Mouse (Mus musculus) lung, embryonic 16.5 days (tissue): ENCODE measurements at regions not wholly inside any gene's neighbourhood (a gene's known extent, or its start where the extent isn't known, plus 50 kb on each side); places are given as distances from the start of the nearest gene placed in this dataset.

Experiments
- ATAC-seq: fragments of 200-750 bp; cut with Nextera tagmentation; 2 replicates; pipeline ENCODE4 v1.8.0; 2017; ENCODE audit warnings: low read depth, mild to moderate bottlenecking, moderate library complexity
- H3K27ac ChIP-seq: fragments of 300-500 bp; sonication (generic); 2 replicates; pipeline ENCODE4 v1.5.1; 2014; ENCODE audit warnings: mild to moderate bottlenecking, control low read depth, low read length
- H3K27me3 ChIP-seq: fragments of 300-500 bp; sonication (generic); 2 replicates; pipeline ENCODE4 v1.6.1; 2014; ENCODE audit warnings: low read depth, low read length, mixed read lengths; ENCODE audit not compliant: control insufficient read depth, insufficient read depth
- H3K36me3 ChIP-seq: fragments of 300-500 bp; sonication (generic); 2 replicates; pipeline ENCODE4 v1.6.1; 2014; ENCODE audit warnings: low read length; ENCODE audit not compliant: control insufficient read depth, insufficient read depth
- H3K4me1 ChIP-seq: fragments of 300-500 bp; sonication (generic); replicated peaks from 2 replicates; pipeline ENCODE4 v1.6.1; 2014; ENCODE audit warnings: low read length, mixed read lengths; ENCODE audit not compliant: control insufficient read depth, insufficient read depth
- H3K4me2 ChIP-seq: fragments of 300-500 bp; sonication (generic); 2 replicates; pipeline ENCODE4 v1.6.1; 2014; ENCODE audit warnings: low read depth, low read length, control low read depth
- H3K4me3 ChIP-seq: fragments of 300-500 bp; sonication (generic); 2 replicates; pipeline ENCODE4 v1.5.1; 2014; ENCODE audit warnings: mild to moderate bottlenecking, low read length, control low read depth
- H3K9ac ChIP-seq: fragments of 300-500 bp; sonication (generic); 2 replicates; pipeline ENCODE4 v1.6.1; 2014; ENCODE audit warnings: low read length, control low read depth
- H3K9me3 ChIP-seq: fragments of 300-500 bp; sonication (generic); 2 replicates; pipeline ENCODE4 v1.6.1; 2016; ENCODE audit warnings: low read length; ENCODE audit not compliant: control insufficient read depth
- WGBS: fragments of 180-500 bp; shearing (Covaris S2); extraction: QIAGEN DNeasy Blood & Tissue Kit; methylation state at CpG from one replicate; pipeline ENCODE4 v1.1.7; 2014; 5-methylcytosine and 5-hydroxymethylcytosine counted together

GRCm38 (mm10) chr14:96794806-96795205 is 275.9 kb upstream of the Klhl1 start:
- no peak overlapping the region for H3K9ac ChIP-seq
- 68% methylated on average over 1 of the region's 1 CpGs for WGBS
- no peak overlapping the region for H3K27ac ChIP-seq
- no peak overlapping the region for H3K4me2 ChIP-seq
- H3K4me3 ChIP-seq: no peak overlapping the region
- no peaks in the 10 kb centered on the region for H3K36me3 ChIP-seq
- no peaks in the 10 kb centered on the region for H3K27me3 ChIP-seq
- no peak for ATAC-seq
- no peaks in the 10 kb centered on the region for H3K4me1 ChIP-seq
- no peaks in the 10 kb centered on the region for H3K9me3 ChIP-seq

- no peak overlapping the region for H3K27ac ChIP-seq
- H3K36me3 ChIP-seq: no peaks in the 10 kb centered on the region
- H3K27me3 ChIP-seq: no peaks in the 10 kb centered on the region
- ATAC-seq: no peak
- no peak overlapping the region for H3K4me2 ChIP-seq
- H3K4me1 ChIP-seq: no peaks in the 10 kb centered on the region
- H3K9me3 ChIP-seq: no peaks in the 10 kb centered on the region
- WGBS: 74% methylated on average over 3 of the region's 3 CpGs
- H3K9ac ChIP-seq: no peak overlapping the region
- no peak overlapping the region for H3K4me3 ChIP-seq
Observed at GRCm38 (mm10) chr14:96787917-96788316, 269.0 kb upstream of the Klhl1 start.

- 0% methylated on average over 1 of the region's 1 CpGs for WGBS
Observed at GRCm38 (mm10) chr14:96787286-96787685, 268.4 kb upstream of the Klhl1 start.

GRCm38 (mm10) chr14:96775801-96776200 is 256.9 kb upstream of the Klhl1 start:
- no peak overlapping the region for H3K4me3 ChIP-seq

More at GRCm38 (mm10) chr14:96787286-96787685, 268.4 kb upstream of the Klhl1 start:
- no peak for ATAC-seq
- no peaks in the 10 kb centered on the region for H3K36me3 ChIP-seq
- no peak overlapping the region for H3K9ac ChIP-seq
- H3K4me2 ChIP-seq: no peak overlapping the region
- no peaks in the 10 kb centered on the region for H3K9me3 ChIP-seq
- no peak overlapping the region for H3K27ac ChIP-seq
- no peaks in the 10 kb centered on the region for H3K27me3 ChIP-seq
- H3K4me1 ChIP-seq: no peaks in the 10 kb centered on the region
- no peak overlapping the region for H3K4me3 ChIP-seq

GRCm38 (mm10) chr14:96760591-96760990 is 241.7 kb upstream of the Klhl1 start:
- Histone ChIP-seq H3K9me3 (no peaks in the 10 kb centered on the region), H3K27me3 (no peaks in the 10 kb centered on the region), H3K9ac (no peak overlapping the region), H3K27ac (no peak overlapping the region), H3K4me1 (no peaks in the 10 kb centered on the region), H3K4me2 (no peak overlapping the region), H3K4me3 (no peak overlapping the region), H3K36me3 (no peaks in the 10 kb centered on the region)
- WGBS: 87% methylated on average over 8 of the region's 8 CpGs
- no peak for ATAC-seq

More at GRCm38 (mm10) chr14:96775801-96776200, 256.9 kb upstream of the Klhl1 start:
- no peak for ATAC-seq
- 63% methylated on average over 1 of the region's 1 CpGs for WGBS
- Histone ChIP-seq H3K9ac (no peak overlapping the region), H3K9me3 (no peaks in the 10 kb centered on the region), H3K27ac (no peak overlapping the region), H3K4me1 (no peaks in the 10 kb centered on the region), H3K4me2 (no peak overlapping the region), H3K36me3 (no peaks in the 10 kb centered on the region), H3K27me3 (no peaks in the 10 kb centered on the region)

- WGBS: 65% methylated on average over 4 of the region's 4 CpGs
- H3K27me3 ChIP-seq: no peaks in the 10 kb centered on the region
- no peak overlapping the region for H3K9ac ChIP-seq
- no peak overlapping the region for H3K4me3 ChIP-seq
- no peak overlapping the region for H3K27ac ChIP-seq
- no peak overlapping the region for H3K4me2 ChIP-seq
- no peaks in the 10 kb centered on the region for H3K9me3 ChIP-seq
- no peak for ATAC-seq
- H3K4me1 ChIP-seq: no peaks in the 10 kb centered on the region
- no peaks in the 10 kb centered on the region for H3K36me3 ChIP-seq
Observed at GRCm38 (mm10) chr14:96733211-96733610, 214.3 kb upstream of the Klhl1 start.

GRCm38 (mm10) chr14:96697086-96697485 is 178.2 kb upstream of the Klhl1 start:
- Histone ChIP-seq H3K36me3 (no peaks in the 10 kb centered on the region), H3K27me3 (no peaks in the 10 kb centered on the region), H3K4me1 (no peaks in the 10 kb centered on the region), H3K4me3 (no peak overlapping the region), H3K9ac (no peak overlapping the region), H3K4me2 (no peak overlapping the region), H3K9me3 (no peaks in the 10 kb centered on the region), H3K27ac (no peak overlapping the region)
- no peak for ATAC-seq

- H3K27ac ChIP-seq: no peak overlapping the region
- no peak overlapping the region for H3K9ac ChIP-seq
- H3K4me2 ChIP-seq: no peak overlapping the region
- no peak overlapping the region for H3K4me3 ChIP-seq
- ATAC-seq: no peak
- H3K27me3 ChIP-seq: no peaks in the 10 kb centered on the region
- no peaks in the 10 kb centered on the region for H3K4me1 ChIP-seq
- no peaks in the 10 kb centered on the region for H3K9me3 ChIP-seq
- no peaks in the 10 kb centered on the region for H3K36me3 ChIP-seq
- 44% methylated on average over 1 of the region's 1 CpGs for WGBS
Observed at GRCm38 (mm10) chr14:96690923-96691322, 172.0 kb upstream of the Klhl1 start.

- no peak for ATAC-seq
- Histone ChIP-seq H3K4me2 (no peak overlapping the region), H3K4me3 (no peak overlapping the region), H3K36me3 (no peaks in the 10 kb centered on the region), H3K27ac (no peak overlapping the region), H3K27me3 (no peaks in the 10 kb centered on the region), H3K9ac (no peak overlapping the region), H3K4me1 (no peaks in the 10 kb centered on the region), H3K9me3 (no peaks in the 10 kb centered on the region)
- 64% methylated on average over 5 of the region's 5 CpGs for WGBS
Observed at GRCm38 (mm10) chr14:96683943-96684342, 165.0 kb upstream of the Klhl1 start.

- Histone ChIP-seq H3K4me2 (no peak overlapping the region), H3K9ac (no peak overlapping the region), H3K27me3 (no peaks in the 10 kb centered on the region), H3K4me3 (no peak overlapping the region), H3K36me3 (no peaks in the 10 kb centered on the region), H3K9me3 (no peaks in the 10 kb centered on the region), H3K27ac (no peak overlapping the region), H3K4me1 (no peaks in the 10 kb centered on the region)
- WGBS: 36% methylated on average over 3 of the region's 3 CpGs
- ATAC-seq: no peak
Observed at GRCm38 (mm10) chr14:96681740-96682139, 162.8 kb upstream of the Klhl1 start.
